Mouse (Mus musculus) kidney, embryonic 16.5 days (tissue): ENCODE results near the gene Fermt3. TPM values are rescaled to one million over a fixed set of nuclear protein-coding genes. Genes with fewer than 3 reads are reported as not detected.

ENCODE experiments used
- ATAC-seq: fragments of 200-750 bp; cut with Nextera tagmentation; 2 replicates; pipeline ENCODE4 v1.8.0; 2017; ENCODE audit warnings: moderate TSS enrichment; ENCODE audit not compliant: low FRiP score, low TSS enrichment
- H3K27ac ChIP-seq: fragments of 300-500 bp; sonication (generic); 2 replicates; pipeline ENCODE4 v1.5.1; 2014; ENCODE audit warnings: low read length
- H3K27me3 ChIP-seq: fragments of 300-500 bp; sonication (generic); 2 replicates; pipeline ENCODE4 v1.6.1; 2014; ENCODE audit warnings: low read length, control low read depth, mixed read lengths; ENCODE audit not compliant: insufficient read depth
- H3K36me3 ChIP-seq: fragments of 300-500 bp; sonication (generic); 2 replicates; pipeline ENCODE4 v1.6.1; 2014; ENCODE audit warnings: low read length, control low read depth, mixed read lengths; ENCODE audit not compliant: insufficient read depth
- H3K4me1 ChIP-seq: fragments of 300-500 bp; sonication (generic); 2 replicates; pipeline ENCODE4 v1.6.1; 2014; ENCODE audit warnings: low read length, control low read depth, mixed read lengths; ENCODE audit not compliant: insufficient read depth
- H3K4me2 ChIP-seq: fragments of 300-500 bp; sonication (generic); replicated peaks from 2 replicates; pipeline ENCODE4 v1.6.1; 2014; ENCODE audit warnings: low read depth, low read length
- H3K4me3 ChIP-seq: fragments of 300-500 bp; sonication (generic); 2 replicates; pipeline ENCODE4 v1.5.1; 2014; ENCODE audit warnings: mild to moderate bottlenecking, low read length
- H3K9ac ChIP-seq: fragments of 300-500 bp; sonication (generic); replicated peaks from 2 replicates; pipeline ENCODE4 v1.6.1; 2014; ENCODE audit warnings: low read length
- H3K9me3 ChIP-seq: fragments of 300-500 bp; sonication (generic); 2 replicates; pipeline ENCODE4 v1.6.1; 2016; ENCODE audit warnings: low read length, control low read depth
- WGBS: fragments of 180-500 bp; shearing (Covaris S2); extraction: QIAGEN DNeasy Blood & Tissue Kit; methylation state at CpG from one replicate; pipeline ENCODE4 v1.1.7; 2014; 5-methylcytosine and 5-hydroxymethylcytosine counted together
- polyA plus RNA-seq: library from polyadenylated mRNA; unstranded; fragments of >200 nt; fragmentation: Nextera tagmentation; extraction: Ambion mirVana; gene quantifications from 2 replicates; pipeline ENCODE4 v1.2.1, GENCODE M21; 2015

The Fermt3 gene
- polyA plus RNA-seq, 1 experiment from 2014 or later, result 5.7 TPM

- Histone ChIP-seq H3K27ac (peak overlapping the region; percentile 91), H3K4me1 (peaks cover 19% of the 10 kb centered on the region; the same call in 1 of the 2 replicates), H3K36me3 (no peaks in the 10 kb centered on the region), H3K27me3 (no peaks in the 10 kb centered on the region), H3K4me3 (peak overlapping the region; percentile 60), H3K9ac (peak overlapping the region; percentile 81), H3K4me2 (peak overlapping the region; percentile 72), H3K9me3 (no peaks in the 10 kb centered on the region)
- ATAC-seq, result peak; percentile 1
- 21% methylated on average over 13 of the region's 13 CpGs for WGBS
Observed at GRCm38 (mm10) chr19:7040637-7041130, 21.4 kb upstream of the Fermt3 start.

GRCm38 (mm10) chr19:7039841-7040636, 20.8 kb upstream of the Fermt3 start, which contains the start of gene Stip1:
TSS of gene Stip1 (minus strand) at chr19:7039967.
- ATAC-seq, result peak; percentile 99
- peak within 1 kb of the TSS; percentile 96 for H3K9ac ChIP-seq
- H3K4me3 ChIP-seq, result peak within 1 kb of the TSS; percentile 94
- under 1% methylated on average over 49 of the region's 49 CpGs for WGBS
- H3K27ac ChIP-seq, result peak within 1 kb of the TSS; percentile 91
- H3K27me3 ChIP-seq, result no peaks in the 10 kb centered on the region
- peaks cover 19% of the 10 kb centered on the region; the same call in 1 of the 2 replicates for H3K4me1 ChIP-seq
- H3K4me2 ChIP-seq, result peak within 1 kb of the TSS; percentile 88
- no peaks in the 10 kb centered on the region for H3K9me3 ChIP-seq
- H3K36me3 ChIP-seq, result peaks cover 5% of the 10 kb centered on the region

- no peaks in the 10 kb centered on the region for H3K9me3 ChIP-seq
- no peaks in the 10 kb centered on the region for H3K27me3 ChIP-seq
- peak overlapping the region; percentile 96 for H3K9ac ChIP-seq
- under 1% methylated on average over 35 of the region's 35 CpGs for WGBS
- H3K27ac ChIP-seq, result peak overlapping the region; percentile 83
- H3K4me2 ChIP-seq, result peak overlapping the region; percentile 88
- H3K4me3 ChIP-seq, result peak overlapping the region; percentile 94
- peaks cover 11% of the 10 kb centered on the region for H3K36me3 ChIP-seq
- peak; percentile 8 for ATAC-seq
- H3K4me1 ChIP-seq, result peaks cover 19% of the 10 kb centered on the region; the same call in 1 of the 2 replicates
Observed at GRCm38 (mm10) chr19:7039088-7039720, 19.9 kb upstream of the Fermt3 start.

GRCm38 (mm10) chr19:7034006-7034405, 14.7 kb upstream of the Fermt3 start:
- peaks cover 57% of the 10 kb centered on the region for H3K36me3 ChIP-seq
- H3K9me3 ChIP-seq, result no peaks in the 10 kb centered on the region
- no peak overlapping the region for H3K4me3 ChIP-seq
- no peak overlapping the region for H3K9ac ChIP-seq
- no peak overlapping the region for H3K4me2 ChIP-seq
- no peaks in the 10 kb centered on the region for H3K27me3 ChIP-seq
- 92% methylated on average over 5 of the region's 5 CpGs for WGBS
- peaks cover 12% of the 10 kb centered on the region; the same call in 1 of the 2 replicates for H3K4me1 ChIP-seq
- no peak overlapping the region for H3K27ac ChIP-seq
- ATAC-seq, result no peak

- no peak overlapping the region for H3K4me3 ChIP-seq
- no peaks in the 10 kb centered on the region for H3K9me3 ChIP-seq
- peaks cover 90% of the 10 kb centered on the region for H3K36me3 ChIP-seq
- WGBS, result 96% methylated on average over 5 of the region's 5 CpGs
- no peaks in the 10 kb centered on the region for H3K27me3 ChIP-seq
- H3K4me1 ChIP-seq, result no peaks in the 10 kb centered on the region
- no peak overlapping the region for H3K9ac ChIP-seq
- no peak overlapping the region for H3K27ac ChIP-seq
- no peak overlapping the region for H3K4me2 ChIP-seq
- no peak for ATAC-seq
Observed at GRCm38 (mm10) chr19:7029531-7029930, 10.3 kb upstream of the Fermt3 start.

GRCm38 (mm10) chr19:7020224-7020641, 964 bp upstream of the Fermt3 start:
- Histone ChIP-seq H3K9me3 (no peaks in the 10 kb centered on the region), H3K36me3 (peaks cover 51% of the 10 kb centered on the region), H3K4me2 (no peak overlapping the region), H3K27me3 (no peaks in the 10 kb centered on the region), H3K9ac (no peak overlapping the region), H3K4me1 (no peaks in the 10 kb centered on the region), H3K27ac (no peak overlapping the region; the same call in 1 of the 2 replicates), H3K4me3 (no peak overlapping the region)
- ATAC-seq, result peak; percentile 57; the same call in 1 of the 2 replicates
- 43% methylated on average over 3 of the region's 3 CpGs for WGBS

- no peak overlapping the region for H3K4me3 ChIP-seq
- H3K4me2 ChIP-seq, result no peak overlapping the region
- no peaks in the 10 kb centered on the region for H3K9me3 ChIP-seq
- no peak overlapping the region for H3K27ac ChIP-seq
- ATAC-seq, result no peak
- no peaks in the 10 kb centered on the region for H3K4me1 ChIP-seq
- no peak overlapping the region for H3K9ac ChIP-seq
- H3K27me3 ChIP-seq, result no peaks in the 10 kb centered on the region
- peaks cover 36% of the 10 kb centered on the region for H3K36me3 ChIP-seq
- WGBS, result 82% methylated on average over 11 of the region's 11 CpGs
Observed at GRCm38 (mm10) chr19:7018546-7018945, 723 bp downstream of the Fermt3 start.

GRCm38 (mm10) chr19:7017541-7018457, 1.5 kb downstream of the Fermt3 start:
- Histone ChIP-seq H3K27me3 (no peaks in the 10 kb centered on the region), H3K4me2 (no peak overlapping the region), H3K4me1 (no peaks in the 10 kb centered on the region), H3K9me3 (no peaks in the 10 kb centered on the region), H3K27ac (no peak overlapping the region), H3K4me3 (no peak overlapping the region), H3K36me3 (peaks cover 31% of the 10 kb centered on the region), H3K9ac (no peak overlapping the region)
- no peak for ATAC-seq
- 73% methylated on average over 12 of the region's 12 CpGs for WGBS

- ATAC-seq, result no peak
- H3K9ac ChIP-seq, result no peak overlapping the region
- H3K36me3 ChIP-seq, result peaks cover 2% of the 10 kb centered on the region; the same call in 1 of the 2 replicates
- H3K27ac ChIP-seq, result no peak overlapping the region
- no peaks in the 10 kb centered on the region for H3K27me3 ChIP-seq
- no peaks in the 10 kb centered on the region for H3K4me1 ChIP-seq
- no peak overlapping the region for H3K4me3 ChIP-seq
- H3K4me2 ChIP-seq, result no peak overlapping the region
- WGBS, result 92% methylated on average over 20 of the region's 20 CpGs
- H3K9me3 ChIP-seq, result no peaks in the 10 kb centered on the region
Observed at GRCm38 (mm10) chr19:7014481-7015135, 4.7 kb downstream of the Fermt3 start.
